Mouse (Mus musculus) retina, adult 2 months (tissue): ENCODE data around the gene Map7.

ENCODE experiments used
- DNase-seq: peaks from one replicate; pipeline ENCODE4 v3.0.0-alpha.2; 2012; ENCODE audit warnings: low read depth, low spot score

The Map7 gene

GRCm38 (mm10) chr10:20152131-20152530 lies 3.9 kb downstream of the Map7 start:
- no peak for DNase-seq

DNA sequence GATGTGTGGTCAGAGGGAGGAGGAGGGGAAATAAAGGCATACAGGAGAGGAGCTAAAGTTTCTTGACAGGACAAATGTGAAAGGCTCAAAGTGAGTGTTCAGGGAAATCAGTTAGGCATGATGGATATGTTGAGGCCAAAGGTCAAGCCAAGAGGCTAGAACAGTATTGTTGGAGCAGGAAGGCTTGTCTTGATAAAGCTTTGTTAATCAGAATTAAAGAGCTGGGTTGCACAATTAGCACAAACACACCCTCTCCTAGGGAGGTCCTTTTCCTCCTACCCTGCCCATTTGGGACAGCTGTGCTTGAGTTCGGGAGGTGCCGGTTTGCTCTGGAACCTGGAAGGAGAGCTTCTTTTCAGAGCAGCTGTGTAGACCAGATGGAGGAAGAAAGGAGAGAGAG lies 5.2 kb downstream of the Map7 start:
- no peak for DNase-seq

GRCm38 (mm10) chr10:20155401-20155800 lies 7.1 kb downstream of the Map7 start:
- DNase-seq = no peak

DNA sequence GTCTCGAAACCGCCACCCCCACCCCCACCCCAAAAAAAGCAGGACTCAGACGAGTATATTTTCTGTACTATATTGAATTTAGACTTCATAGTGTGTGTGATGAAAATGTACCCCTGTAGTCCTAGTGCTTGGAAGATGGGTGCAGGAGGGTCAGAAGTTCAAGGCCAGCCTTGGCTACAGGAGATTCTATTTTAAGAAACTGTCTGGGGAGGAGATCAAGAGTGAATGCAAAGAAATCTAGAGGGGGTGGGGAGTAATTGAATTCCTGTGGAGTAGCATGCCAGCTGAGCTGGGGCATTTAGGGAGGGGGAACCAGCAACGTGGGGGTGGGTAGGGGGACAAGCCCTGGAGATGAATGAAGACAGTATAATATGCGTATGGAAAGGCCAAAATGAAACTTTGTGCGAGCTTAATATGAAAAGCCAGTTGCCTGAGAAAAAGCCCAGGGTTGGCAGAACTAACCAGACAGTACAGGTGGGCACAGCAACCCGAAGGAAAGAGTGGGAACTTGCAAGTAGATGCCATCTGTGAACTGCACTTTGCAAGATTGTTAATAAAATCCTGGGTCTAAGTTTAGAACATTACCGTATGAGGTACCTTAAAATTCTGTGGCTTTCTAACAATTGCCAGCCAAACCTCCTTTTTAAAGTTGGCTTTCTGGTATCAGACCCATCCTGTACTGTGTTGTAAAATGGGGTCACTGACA lies 8.9 kb downstream of the Map7 start:
- no peak for DNase-seq

- no peak for DNase-seq
These were observed 10.5 kb downstream of the Map7 start for GRCm38 (mm10) chr10:20158756-20159155.

DNA sequence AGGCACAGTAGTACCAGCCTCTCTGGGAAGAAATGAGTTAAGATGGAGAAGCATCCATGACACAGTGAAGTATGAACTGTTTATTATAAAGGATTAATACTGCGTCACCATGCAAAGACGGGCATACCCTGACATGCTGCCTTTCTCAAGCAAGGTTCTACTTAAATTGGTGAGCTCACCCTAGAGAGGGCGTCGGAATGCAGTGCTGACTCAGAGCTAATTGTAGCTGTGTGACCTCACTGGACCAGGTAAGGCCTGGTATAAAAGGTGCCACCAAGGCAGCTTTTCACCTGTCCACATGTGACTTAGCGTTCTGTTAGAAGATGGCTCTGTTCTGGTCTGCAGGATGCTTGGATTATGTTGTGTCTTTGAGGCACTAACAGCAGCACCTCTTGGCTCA lies 11.0 kb downstream of the Map7 start:
- no peak for DNase-seq

- no peak for DNase-seq
These were observed 12.6 kb downstream of the Map7 start for GRCm38 (mm10) chr10:20160914-20161313.

DNA sequence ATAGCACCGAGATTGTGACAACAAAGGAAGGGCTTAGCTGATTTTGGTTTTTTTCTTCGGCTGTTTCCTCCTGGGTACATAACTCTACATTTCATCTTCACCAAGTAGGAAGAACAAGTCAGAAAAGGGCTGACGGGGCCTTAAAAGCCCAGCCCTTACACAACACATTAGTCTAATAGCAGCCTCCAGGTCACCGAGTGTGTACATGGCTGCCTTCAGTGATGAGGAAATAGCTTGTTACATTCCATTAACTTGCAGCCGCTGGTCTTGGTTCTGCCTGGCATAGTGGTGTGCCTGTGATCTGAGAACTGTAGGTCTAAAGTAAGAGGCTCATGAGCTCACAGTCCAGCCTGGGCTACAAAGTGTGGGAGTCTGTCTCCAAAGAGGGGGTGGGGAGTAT lies 16.5 kb downstream of the Map7 start:
- no peak for DNase-seq

- no peak for DNase-seq
These were observed 18.5 kb downstream of the Map7 start for GRCm38 (mm10) chr10:20166797-20167196.

DNA sequence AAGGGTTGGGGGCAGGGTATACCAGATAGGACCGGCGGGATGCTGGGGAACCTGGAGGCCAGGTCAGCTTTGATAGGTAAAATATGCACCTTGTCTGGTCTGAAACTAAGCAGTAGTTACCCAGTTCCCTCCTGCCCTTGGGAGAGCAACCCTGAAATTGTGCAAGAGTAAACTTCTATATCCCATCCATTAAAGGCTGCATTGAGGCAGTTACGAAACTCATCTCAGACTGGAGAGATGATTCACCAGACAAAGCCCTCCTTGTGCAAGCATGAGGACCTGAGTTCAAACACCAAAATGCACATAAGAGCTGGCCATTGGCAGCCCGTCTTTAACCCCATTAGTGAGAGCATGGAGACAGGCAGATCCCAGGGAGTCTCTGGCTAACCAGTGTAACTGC lies 19.2 kb downstream of the Map7 start:
- no peak for DNase-seq

GRCm38 (mm10) chr10:20169182-20169674 lies 21.0 kb downstream of the Map7 start:
- DNase-seq = no peak

DNA sequence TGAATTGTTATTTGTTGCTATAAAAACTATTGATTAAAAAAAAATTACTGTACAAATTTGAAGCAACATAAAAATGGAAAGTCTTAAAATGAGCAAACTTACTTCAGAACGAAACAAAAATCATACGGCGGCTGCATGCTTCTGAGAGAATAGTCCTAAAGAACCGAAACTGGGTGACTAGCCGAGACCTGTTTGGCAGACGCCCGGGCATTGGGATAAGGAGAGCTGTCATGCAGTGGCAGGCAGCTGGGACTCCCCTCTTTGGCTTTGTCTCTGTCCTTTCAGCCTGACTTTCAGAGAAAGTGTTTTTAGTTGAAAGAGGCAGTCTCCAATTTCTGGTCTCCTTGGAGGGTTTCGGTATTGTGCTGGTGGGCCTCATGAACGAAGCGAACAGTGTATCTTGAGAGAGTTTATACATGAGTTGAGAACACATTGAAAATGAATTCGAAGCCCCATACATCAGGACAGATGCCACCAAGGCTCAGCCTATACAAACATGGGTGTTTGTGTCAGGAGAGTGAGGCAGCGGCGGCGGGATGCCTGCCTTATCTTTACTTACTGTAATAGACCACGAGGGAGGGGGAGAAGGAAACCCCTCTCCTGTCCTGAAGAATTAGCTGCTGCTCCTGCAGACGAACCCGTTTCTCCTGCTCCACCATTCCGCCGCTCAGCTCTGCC lies 21.8 kb downstream of the Map7 start:
- DNase-seq = no peak

- peak; percentile 63 for DNase-seq
These were observed 22.4 kb downstream of the Map7 start for GRCm38 (mm10) chr10:20170605-20171088.

DNA sequence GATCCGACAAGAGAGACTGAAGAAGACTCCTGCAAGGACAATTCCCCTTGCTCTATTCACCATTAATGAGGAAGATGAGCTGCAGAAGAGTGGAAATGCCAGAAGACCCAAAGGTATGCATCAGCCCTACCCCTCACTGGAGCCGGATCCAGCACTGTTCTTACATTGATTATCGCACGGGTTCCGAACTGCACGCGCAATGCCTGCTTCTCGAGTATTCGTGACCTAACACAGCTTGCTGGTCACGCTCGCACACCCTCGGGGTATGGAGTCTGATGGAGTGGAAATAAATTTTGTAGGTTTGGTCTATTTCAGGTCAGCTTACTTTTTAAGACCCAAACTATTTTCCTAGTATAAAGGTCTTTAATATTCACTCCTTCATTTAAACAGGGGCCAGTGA lies 22.9 kb downstream of the Map7 start:
- DNase-seq = no peak

DNA sequence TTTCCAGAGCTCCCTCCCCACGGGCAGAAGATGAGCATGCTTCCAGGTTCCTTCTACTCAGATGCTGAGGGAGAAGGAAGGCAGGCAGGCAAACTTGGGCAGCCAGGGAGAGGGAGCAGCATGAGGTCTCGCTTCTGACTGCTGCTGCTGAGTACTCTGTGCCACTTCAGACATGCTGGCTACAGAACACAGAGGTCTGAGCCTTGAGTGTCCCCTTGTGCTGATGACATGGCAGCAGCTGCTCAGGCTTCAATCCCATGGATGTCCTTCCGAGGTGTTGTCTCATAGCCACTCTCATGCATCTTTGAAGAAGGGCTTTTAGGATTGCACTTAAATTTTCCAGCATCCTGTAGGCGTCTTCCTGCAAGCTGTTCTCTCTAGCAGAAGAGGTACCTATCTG lies 23.5 kb downstream of the Map7 start:
- DNase-seq = no peak

DNA sequence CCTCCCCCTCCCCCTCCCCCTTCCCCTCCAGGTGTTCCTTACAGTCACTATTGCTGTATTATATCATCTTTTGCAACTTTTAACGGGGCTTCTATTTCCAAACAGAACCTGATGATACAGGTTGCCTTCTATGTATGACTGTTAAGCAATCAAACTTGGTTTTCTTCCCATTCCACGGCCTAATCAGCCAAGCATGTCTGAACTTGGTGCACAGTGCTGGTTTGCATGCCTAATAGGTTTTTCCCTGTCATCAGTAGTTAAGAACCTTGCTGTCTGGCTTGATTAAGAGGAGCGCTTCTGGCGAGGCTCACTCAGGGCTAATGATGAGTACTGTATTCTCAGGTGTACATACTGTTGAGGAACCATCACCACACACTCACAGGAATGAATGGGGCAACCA lies 25.5 kb downstream of the Map7 start:
- DNase-seq = no peak

DNA sequence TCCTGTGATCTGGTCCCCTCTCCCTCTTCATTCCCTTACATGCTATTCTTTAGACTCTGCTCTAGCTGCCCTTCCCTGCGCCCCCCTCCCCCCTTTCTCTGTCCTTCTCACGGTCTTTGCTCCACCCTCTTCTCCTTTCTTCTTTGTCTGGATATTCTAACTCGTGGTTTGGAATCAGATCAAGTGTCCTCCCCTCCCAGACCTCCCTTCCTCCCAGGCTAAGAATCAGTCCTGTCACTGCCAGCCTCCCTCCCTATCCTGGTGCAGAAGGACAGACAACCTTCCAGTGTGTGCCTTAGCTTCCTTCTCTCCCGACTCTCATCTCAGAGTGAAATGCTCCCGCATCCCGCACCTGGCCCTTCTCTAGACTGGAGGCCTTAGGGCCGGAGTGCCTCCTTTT lies 27.8 kb downstream of the Map7 start:
- no peak for DNase-seq

- no peak for DNase-seq
These were observed 30.7 kb downstream of the Map7 start for GRCm38 (mm10) chr10:20178807-20179605.

DNA sequence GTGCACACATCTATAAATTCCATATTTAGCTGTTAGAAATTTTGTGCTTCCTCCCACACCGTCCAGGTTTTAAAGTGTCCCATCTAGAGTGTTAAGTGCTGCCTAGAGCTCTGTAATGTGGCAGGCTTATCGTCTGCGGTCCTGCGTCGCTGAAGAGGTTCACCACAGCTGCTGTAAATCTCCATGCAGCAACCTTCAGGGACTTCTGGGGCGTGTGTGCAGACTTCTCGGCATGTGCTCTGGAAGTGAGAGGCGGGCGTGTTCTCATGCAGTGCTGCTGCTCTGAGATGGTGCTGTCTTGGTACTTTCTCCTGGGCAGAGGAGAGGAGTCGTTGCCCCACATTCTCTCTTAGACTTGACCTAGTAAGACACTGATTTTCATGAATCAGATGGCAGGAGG lies 32.9 kb downstream of the Map7 start:
- DNase-seq = no peak

DNA sequence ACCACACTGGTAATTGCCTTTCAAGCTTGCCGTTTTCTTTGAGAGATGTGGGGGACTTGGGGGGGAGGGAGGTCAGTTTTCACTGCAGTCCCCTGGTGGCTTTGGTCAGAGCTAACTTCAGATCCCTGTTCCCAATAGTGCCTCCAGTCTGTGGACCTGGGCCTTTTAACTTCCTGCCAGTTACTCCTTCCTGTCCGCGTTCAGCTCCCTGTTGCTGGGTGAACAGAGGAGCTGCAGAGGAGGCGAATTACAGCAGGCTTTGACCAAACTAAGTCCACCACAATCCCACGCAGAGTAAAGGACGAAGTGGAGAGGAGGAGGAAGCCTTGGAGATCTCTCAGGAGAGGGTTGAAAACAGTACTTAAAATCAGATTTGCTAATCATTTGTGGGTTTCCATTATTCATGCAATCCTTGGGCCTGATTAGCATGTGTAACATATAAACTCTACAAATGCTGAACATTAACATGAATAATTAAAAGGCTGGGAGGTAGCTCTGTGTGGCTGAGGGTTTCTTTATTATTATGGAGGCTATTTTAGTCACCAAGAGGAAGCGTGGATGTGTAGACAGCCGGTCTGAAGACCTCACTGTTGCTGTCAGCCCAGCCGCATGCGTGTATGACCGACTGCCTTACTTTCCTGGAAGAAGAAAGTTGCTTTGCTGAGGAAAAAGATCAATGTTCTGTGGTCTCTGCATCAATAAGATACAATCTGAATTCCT lies 33.6 kb downstream of the Map7 start:
- DNase-seq = no peak

GRCm38 (mm10) chr10:20184326-20184725 lies 36.1 kb downstream of the Map7 start:
- no peak for DNase-seq

GRCm38 (mm10) chr10:20185264-20185663 lies 37.0 kb downstream of the Map7 start:
- DNase-seq = no peak
